Mouse (Mus musculus): ENCODE results near the gene Cyp4a12b. TPM values are rescaled to one million over a fixed set of nuclear protein-coding genes. Genes with fewer than 3 reads are reported as not detected.

Cyp4a12b gene
- polyA plus RNA-seq, 1 experiment from 2014 or later: not detected

Other genes with a start within 250 kb of the Cyp4a12b start
- gene Cyp4a29, start 169.5 kb upstream of the Cyp4a12b start, polyA plus RNA-seq (2016; fragmentation: Nextera tagmentation; extraction: Ambion mirVana): not detected in 2 replicates
- gene Cyp4a12a, start 112.6 kb upstream of the Cyp4a12b start, polyA plus RNA-seq (2016; fragmentation: Nextera tagmentation; extraction: Ambion mirVana): not detected in 2 replicates
- gene Cyp4a30b, start 41.0 kb downstream of the Cyp4a12b start, polyA plus RNA-seq (2016; fragmentation: Nextera tagmentation; extraction: Ambion mirVana): not detected in 2 replicates
- gene Cyp4a14, start 84.5 kb downstream of the Cyp4a12b start, polyA plus RNA-seq (2016; fragmentation: Nextera tagmentation; extraction: Ambion mirVana): not detected in 2 replicates
- gene Cyp4a10, start 106.6 kb downstream of the Cyp4a12b start, polyA plus RNA-seq (2016; fragmentation: Nextera tagmentation; extraction: Ambion mirVana): not detected in 2 replicates
- not detected in 2 replicates for gene Cyp4a31, start 152.0 kb downstream of the Cyp4a12b start, polyA plus RNA-seq (2016; fragmentation: Nextera tagmentation; extraction: Ambion mirVana)
- gene Cyp4a32, start 189.3 kb downstream of the Cyp4a12b start, polyA plus RNA-seq (2016; fragmentation: Nextera tagmentation; extraction: Ambion mirVana): not detected in 2 replicates
- gene Cyp4b1, start 236.1 kb downstream of the Cyp4a12b start, polyA plus RNA-seq (2016; fragmentation: Nextera tagmentation; extraction: Ambion mirVana): 0.22 TPM in 1 of 2 replicates, not detected in the other